ENCODE assay signal across 8 mouse cellular contexts in the genomic region with DNA sequence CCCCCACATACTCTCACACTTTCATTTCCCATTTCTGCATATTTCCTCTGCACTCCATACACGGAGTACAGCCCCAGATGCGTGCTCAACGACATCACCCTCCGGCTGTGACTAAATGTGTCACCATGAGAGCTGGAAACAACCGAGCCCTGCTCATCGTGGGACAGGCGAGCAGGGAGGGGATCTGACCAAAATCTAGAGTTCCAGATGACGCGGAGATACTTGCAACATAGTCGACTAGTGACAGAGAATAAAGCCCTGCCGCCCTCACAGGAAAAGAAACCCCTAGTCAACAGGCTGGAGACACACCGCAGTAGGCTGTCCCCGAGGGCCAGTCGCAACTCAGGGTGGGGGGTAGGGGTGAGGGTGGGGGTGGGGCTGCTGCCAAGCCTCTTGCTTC.
A peak's percentile ranks its signal among the peaks of the same experiment; 100 is the strongest.
DNase-seq lines count a peak whose midpoint lies in the region; ATAC-seq and TF ChIP-seq lines count a peak whose summit lies in the region.

No protein-coding gene starts in this region.

- H3K36me3 ChIP-seq in heart, embryonic 13.5 days: no peaks in the 10 kb centered on the region
- no peaks in the 10 kb centered on the region for H3K36me3 ChIP-seq in limb, embryonic 12.5 days
- no peaks in the 10 kb centered on the region for H3K36me3 ChIP-seq in midbrain, embryonic 11.5 days (ENCODE audit: control insufficient read depth, insufficient read depth, low read length)
- no peaks in the 10 kb centered on the region for H3K36me3 ChIP-seq in stomach, embryonic 16.5 days (ENCODE audit: control insufficient read depth, insufficient read depth, low read length)

- H3K27me3 ChIP-seq in heart, embryonic 13.5 days (replicated peaks): peaks cover 59% of the 10 kb centered on the region
- H3K27me3 ChIP-seq in limb, embryonic 12.5 days: peaks cover 52% of the 10 kb centered on the region
- peaks cover 21% of the 10 kb centered on the region for H3K27me3 ChIP-seq in midbrain, embryonic 11.5 days (ENCODE audit: control insufficient read depth, insufficient read depth, low read length)
- H3K27me3 ChIP-seq in stomach, embryonic 16.5 days (ENCODE audit: control insufficient read depth, insufficient read depth, low read length): peaks cover 10% of the 10 kb centered on the region; the same call in 1 of the 2 replicates

- TF ChIP-seq POLR2A in bone marrow, adult 2 months (IDR thresholded peaks at IDR 0.05; ENCODE audit: borderline replicate concordance, control insufficient read depth, low read depth, low read length): no peak

- peak overlapping the region; percentile 86 for H3K27ac ChIP-seq in bone marrow, adult 2 months (ENCODE audit: control insufficient read depth, insufficient read depth, low read depth, low read length, poor library complexity)
- no peak overlapping the region for H3K27ac ChIP-seq in heart, embryonic 13.5 days (replicated peaks)
- no peak overlapping the region for H3K27ac ChIP-seq in limb, embryonic 12.5 days
- no peak overlapping the region for H3K27ac ChIP-seq in midbrain, embryonic 11.5 days (ENCODE audit: low read depth, low read length)
- no peak overlapping the region for H3K27ac ChIP-seq in stomach, embryonic 16.5 days (ENCODE audit: low read length)

- peak overlapping the region; percentile 63 for H3K4me3 ChIP-seq in bone marrow, adult 2 months (replicated peaks; ENCODE audit: control insufficient read depth, low read depth, low read length)
- H3K4me3 ChIP-seq in heart, embryonic 13.5 days: peak overlapping the region; percentile 42
- peak overlapping the region; percentile 26 for H3K4me3 ChIP-seq in limb, embryonic 12.5 days (replicated peaks)
- peak overlapping the region; percentile 12; the same call in 1 of the 2 replicates for H3K4me3 ChIP-seq in midbrain, embryonic 11.5 days (ENCODE audit: low read depth, low read length)
- peak overlapping the region; percentile 42 for H3K4me3 ChIP-seq in stomach, embryonic 16.5 days (replicated peaks; ENCODE audit: low read length)

- no peak for ATAC-seq in heart, embryonic 13.5 days (ENCODE audit: extremely low read depth, insufficient number of reproducible peaks, low FRiP score, low TSS enrichment)
- no peak for ATAC-seq in limb, embryonic 12.5 days (ENCODE audit: insufficient number of reproducible peaks, insufficient read depth, low FRiP score, low TSS enrichment, low read depth)
- no peak for ATAC-seq in midbrain, embryonic 11.5 days (ENCODE audit: low FRiP score)
- peak; percentile 30; the same call in 1 of the 2 replicates for ATAC-seq in stomach, embryonic 16.5 days (ENCODE audit: insufficient read depth, low FRiP score)

- H3K9ac ChIP-seq in heart, embryonic 13.5 days: peak overlapping the region; percentile 72
- 0 out of 2 replicates have a peak overlapping the region, but pooled peaks have one; percentile 40 for H3K9ac ChIP-seq in limb, embryonic 12.5 days (replicated peaks)
- H3K9ac ChIP-seq in midbrain, embryonic 11.5 days (ENCODE audit: low read length): no peak overlapping the region
- peak overlapping the region; percentile 54; the same call in 1 of the 2 replicates for H3K9ac ChIP-seq in stomach, embryonic 16.5 days (ENCODE audit: low read length)

- WGBS in bone marrow, adult 2 months: 1% methylated on average over 14 of the region's 14 CpGs
- WGBS in heart, embryonic 13.5 days: 4% methylated on average over 14 of the region's 14 CpGs
- 9% methylated on average over 14 of the region's 14 CpGs for WGBS in limb, embryonic 12.5 days
- 24% methylated on average over 14 of the region's 14 CpGs for WGBS in midbrain, embryonic 11.5 days
- 6% methylated on average over 14 of the region's 14 CpGs for WGBS in stomach, embryonic 16.5 days

- no peaks in the 10 kb centered on the region; the same call in 1 of the 2 replicates for H3K4me1 ChIP-seq in bone marrow, adult 2 months (ENCODE audit: control insufficient read depth, insufficient read depth, low read length)
- H3K4me1 ChIP-seq in heart, embryonic 13.5 days: peaks cover 17% of the 10 kb centered on the region
- H3K4me1 ChIP-seq in limb, embryonic 12.5 days (replicated peaks): peaks cover 17% of the 10 kb centered on the region
- peaks cover 12% of the 10 kb centered on the region for H3K4me1 ChIP-seq in midbrain, embryonic 11.5 days (ENCODE audit: control insufficient read depth, insufficient read depth, low read length)
- peaks cover 6% of the 10 kb centered on the region; the same call in 1 of the 2 replicates for H3K4me1 ChIP-seq in stomach, embryonic 16.5 days (ENCODE audit: control insufficient read depth, insufficient read depth, low read length)

- no peak for TF ChIP-seq CTCF in bone marrow, adult 2 months (IDR thresholded peaks at IDR 0.05; ENCODE audit: control insufficient read depth, insufficient read depth, low read length)

- peak; percentile 96 for DNase-seq in 416B (ENCODE audit: low read depth)
- peak; percentile 84 for DNase-seq in midbrain, embryonic 11.5 days (ENCODE audit: low spot score, missing footprints)
- DNase-seq in testis, postnatal 10 days (ENCODE audit: low spot score): no peak
- no peak for DNase-seq in frontal cortex, postnatal 25 days (ENCODE audit: low spot score in 2 of 2)

- peak overlapping the region; percentile 69 for H3K4me2 ChIP-seq in heart, embryonic 13.5 days
- peak overlapping the region; percentile 57 for H3K4me2 ChIP-seq in limb, embryonic 12.5 days
- H3K4me2 ChIP-seq in midbrain, embryonic 11.5 days: peak overlapping the region; percentile 37
- peak overlapping the region; percentile 83 for H3K4me2 ChIP-seq in stomach, embryonic 16.5 days (ENCODE audit: low read depth, low read length)

- H3K9me3 ChIP-seq in heart, embryonic 13.5 days: no peaks in the 10 kb centered on the region
- no peaks in the 10 kb centered on the region for H3K9me3 ChIP-seq in limb, embryonic 12.5 days
- H3K9me3 ChIP-seq in midbrain, embryonic 11.5 days (ENCODE audit: control insufficient read depth, low read length): no peaks in the 10 kb centered on the region
- no peaks in the 10 kb centered on the region for H3K9me3 ChIP-seq in stomach, embryonic 16.5 days (replicated peaks; ENCODE audit: control insufficient read depth, low read length)

Comparison
In these comparisons a context has a peak if more than half of its experiments do, and no peak if none do; other contexts are left out.
1. DNase-seq: peak in 416B (single experiment) and midbrain, embryonic 11.5 days (single experiment); none in testis, postnatal 10 days (single experiment) and frontal cortex, postnatal 25 days (0 of 2).
2. H3K4me3 ChIP-seq: peak in every context shown above with its lines; median percentile 63 in bone marrow, adult 2 months; 42 in heart, embryonic 13.5 days; 42 in stomach, embryonic 16.5 days; 26 in limb, embryonic 12.5 days; 12 in midbrain, embryonic 11.5 days.
3. Peak in every context shown above with its lines, with median percentiles within 50 percentile points of each other: H3K4me2 ChIP-seq.